Mouse (Mus musculus) embryonic facial prominence, embryonic 15.5 days (tissue): ENCODE measurements around the gene Cxcr5. TPM values are rescaled to one million over a fixed set of nuclear protein-coding genes. Genes with fewer than 3 reads are reported as not detected.

Source experiments
- ATAC-seq: fragments of 200-750 bp; cut with Nextera tagmentation; 2 replicates; pipeline ENCODE4 v1.8.0; 2017; ENCODE audit warnings: low read depth, moderate TSS enrichment; ENCODE audit not compliant: insufficient number of reproducible peaks, low FRiP score, low TSS enrichment
- H3K27ac ChIP-seq: fragments of 300-500 bp; sonication (generic); replicated peaks from 2 replicates; pipeline ENCODE4 v1.5.1; 2015; ENCODE audit warnings: mild to moderate bottlenecking, inconsistent platforms
- H3K27me3 ChIP-seq: fragments of 300-500 bp; sonication (generic); 2 replicates; pipeline ENCODE4 v1.6.1; 2015; ENCODE audit warnings: inconsistent platforms
- H3K36me3 ChIP-seq: fragments of 300-500 bp; sonication (generic); 2 replicates; pipeline ENCODE4 v1.6.1; 2015; ENCODE audit warnings: mild to moderate bottlenecking, inconsistent platforms
- H3K4me1 ChIP-seq: fragments of 300-500 bp; sonication (generic); 2 replicates; pipeline ENCODE4 v1.6.1; 2015; ENCODE audit warnings: inconsistent platforms
- H3K4me2 ChIP-seq: fragments of 300-500 bp; sonication (generic); replicated peaks from 2 replicates; pipeline ENCODE4 v1.6.1; 2015; ENCODE audit warnings: mild to moderate bottlenecking, inconsistent platforms
- H3K4me3 ChIP-seq: fragments of 300-500 bp; sonication (generic); replicated peaks from 2 replicates; pipeline ENCODE4 v1.5.1; 2015; ENCODE audit warnings: mild to moderate bottlenecking, inconsistent platforms
- H3K9ac ChIP-seq: fragments of 300-500 bp; sonication (generic); 2 replicates; pipeline ENCODE4 v1.6.1; 2015; ENCODE audit warnings: inconsistent platforms
- H3K9me3 ChIP-seq: fragments of 300-500 bp; sonication (generic); replicated peaks from 2 replicates; pipeline ENCODE4 v1.6.1; 2016; ENCODE audit warnings: inconsistent platforms
- WGBS: fragments of 180-500 bp; shearing (Covaris S2); methylation state at CpG from one replicate; pipeline ENCODE4 v1.1.7; 2015; 5-methylcytosine and 5-hydroxymethylcytosine counted together
- polyA plus RNA-seq: library from polyadenylated mRNA; unstranded; fragments of >200 nt; fragmentation: Nextera tagmentation; extraction: Ambion mirVana; gene quantifications from 2 replicates; pipeline ENCODE4 v1.2.1, GENCODE M21; 2015

Cxcr5 gene
- polyA plus RNA-seq, 1 experiment from 2014 or later, result 0.29 TPM

- Histone ChIP-seq H3K27ac (no peak overlapping the region), H3K4me2 (no peak overlapping the region), H3K4me3 (no peak overlapping the region), H3K4me1 (no peaks in the 10 kb centered on the region), H3K9me3 (no peaks in the 10 kb centered on the region), H3K27me3 (no peaks in the 10 kb centered on the region), H3K36me3 (no peaks in the 10 kb centered on the region), H3K9ac (no peak overlapping the region)
- WGBS, result 64% methylated on average over 8 of the region's 8 CpGs
- no peak for ATAC-seq
Observed at GRCm38 (mm10) chr9:44528340-44528739, 33.3 kb downstream of the Cxcr5 start.

GRCm38 (mm10) chr9:44526337-44527112 lies 35.2 kb downstream of the Cxcr5 start:
- Histone ChIP-seq H3K4me1 (no peaks in the 10 kb centered on the region), H3K9ac (no peak overlapping the region), H3K9me3 (no peaks in the 10 kb centered on the region), H3K27me3 (no peaks in the 10 kb centered on the region), H3K36me3 (no peaks in the 10 kb centered on the region), H3K4me2 (no peak overlapping the region), H3K27ac (no peak overlapping the region), H3K4me3 (no peak overlapping the region)
- ATAC-seq, result no peak
- 56% methylated on average over 9 of the region's 9 CpGs for WGBS

- WGBS, result 89% methylated on average over 8 of the region's 8 CpGs
- no peaks in the 10 kb centered on the region for H3K4me1 ChIP-seq
- no peak overlapping the region for H3K27ac ChIP-seq
- ATAC-seq, result no peak
- H3K4me2 ChIP-seq, result no peak overlapping the region
- no peak overlapping the region for H3K9ac ChIP-seq
- H3K36me3 ChIP-seq, result no peaks in the 10 kb centered on the region
- H3K27me3 ChIP-seq, result no peaks in the 10 kb centered on the region
- H3K4me3 ChIP-seq, result no peak overlapping the region
- H3K9me3 ChIP-seq, result no peaks in the 10 kb centered on the region
Observed at GRCm38 (mm10) chr9:44525589-44525988, 36.1 kb downstream of the Cxcr5 start.

- Histone ChIP-seq H3K27me3 (no peaks in the 10 kb centered on the region), H3K4me3 (no peak overlapping the region), H3K4me2 (no peak overlapping the region), H3K9me3 (no peaks in the 10 kb centered on the region), H3K4me1 (no peaks in the 10 kb centered on the region), H3K27ac (no peak overlapping the region), H3K9ac (no peak overlapping the region), H3K36me3 (no peaks in the 10 kb centered on the region)
- ATAC-seq, result no peak
- WGBS, result 77% methylated on average over 3 of the region's 3 CpGs
Observed at GRCm38 (mm10) chr9:44525001-44525400, 36.7 kb downstream of the Cxcr5 start.

GRCm38 (mm10) chr9:44524235-44524826 lies 37.3 kb downstream of the Cxcr5 start:
- WGBS, result 70% methylated on average over 5 of the region's 5 CpGs
- ATAC-seq, result no peak
- Histone ChIP-seq H3K4me3 (no peak overlapping the region), H3K36me3 (no peaks in the 10 kb centered on the region), H3K27me3 (no peaks in the 10 kb centered on the region), H3K27ac (no peak overlapping the region), H3K9me3 (no peaks in the 10 kb centered on the region), H3K4me1 (no peaks in the 10 kb centered on the region), H3K4me2 (no peak overlapping the region), H3K9ac (no peak overlapping the region)

- Histone ChIP-seq H3K27ac (no peak overlapping the region), H3K9ac (no peak overlapping the region), H3K36me3 (no peaks in the 10 kb centered on the region), H3K4me3 (no peak overlapping the region), H3K4me2 (no peak overlapping the region), H3K4me1 (no peaks in the 10 kb centered on the region), H3K27me3 (no peaks in the 10 kb centered on the region), H3K9me3 (no peaks in the 10 kb centered on the region)
- WGBS, result 65% methylated on average over 5 of the region's 5 CpGs
- ATAC-seq, result no peak
Observed at GRCm38 (mm10) chr9:44523686-44524085, 38.0 kb downstream of the Cxcr5 start.

GRCm38 (mm10) chr9:44521927-44522326 lies 39.8 kb downstream of the Cxcr5 start:
- Histone ChIP-seq H3K27me3 (no peaks in the 10 kb centered on the region), H3K4me2 (no peak overlapping the region), H3K4me1 (no peaks in the 10 kb centered on the region), H3K9me3 (no peaks in the 10 kb centered on the region), H3K27ac (no peak overlapping the region), H3K9ac (no peak overlapping the region), H3K4me3 (no peak overlapping the region), H3K36me3 (no peaks in the 10 kb centered on the region)
- WGBS, result 70% methylated on average over 10 of the region's 10 CpGs
- no peak for ATAC-seq

GRCm38 (mm10) chr9:44518068-44518467 lies 43.6 kb downstream of the Cxcr5 start:
- ATAC-seq, result no peak
- no peak overlapping the region for H3K4me2 ChIP-seq
- H3K36me3 ChIP-seq, result no peaks in the 10 kb centered on the region
- H3K9ac ChIP-seq, result no peak overlapping the region
- WGBS, result 53% methylated on average over 7 of the region's 7 CpGs
- peaks cover 6% of the 10 kb centered on the region; the same call in 1 of the 2 replicates for H3K4me1 ChIP-seq
- H3K9me3 ChIP-seq, result no peaks in the 10 kb centered on the region
- H3K4me3 ChIP-seq, result no peak overlapping the region
- H3K27me3 ChIP-seq, result no peaks in the 10 kb centered on the region
- no peak overlapping the region for H3K27ac ChIP-seq

- Histone ChIP-seq H3K4me3 (no peak overlapping the region), H3K4me2 (no peak overlapping the region), H3K36me3 (no peaks in the 10 kb centered on the region), H3K4me1 (peaks cover 12% of the 10 kb centered on the region; the same call in 1 of the 2 replicates), H3K27me3 (no peaks in the 10 kb centered on the region), H3K27ac (no peak overlapping the region), H3K9me3 (no peaks in the 10 kb centered on the region), H3K9ac (no peak overlapping the region)
- 60% methylated on average over 4 of the region's 4 CpGs for WGBS
- ATAC-seq, result no peak
Observed at GRCm38 (mm10) chr9:44517368-44517767, 44.3 kb downstream of the Cxcr5 start.

GRCm38 (mm10) chr9:44515891-44516290 lies 45.8 kb downstream of the Cxcr5 start:
- no peaks in the 10 kb centered on the region for H3K9me3 ChIP-seq
- WGBS, result 90% methylated on average over 5 of the region's 5 CpGs
- H3K4me3 ChIP-seq, result no peak overlapping the region
- no peaks in the 10 kb centered on the region for H3K36me3 ChIP-seq
- H3K9ac ChIP-seq, result no peak overlapping the region
- no peaks in the 10 kb centered on the region for H3K27me3 ChIP-seq
- no peak overlapping the region for H3K4me2 ChIP-seq
- ATAC-seq, result no peak
- peaks cover 26% of the 10 kb centered on the region for H3K4me1 ChIP-seq
- no peak overlapping the region for H3K27ac ChIP-seq

GRCm38 (mm10) chr9:44515131-44515751 lies 46.4 kb downstream of the Cxcr5 start:
- H3K4me1 ChIP-seq, result peaks cover 32% of the 10 kb centered on the region
- H3K4me2 ChIP-seq, result no peak overlapping the region
- no peak for ATAC-seq
- H3K9ac ChIP-seq, result no peak overlapping the region
- H3K27ac ChIP-seq, result no peak overlapping the region
- no peaks in the 10 kb centered on the region for H3K27me3 ChIP-seq
- 60% methylated on average over 12 of the region's 12 CpGs for WGBS
- H3K4me3 ChIP-seq, result no peak overlapping the region
- H3K36me3 ChIP-seq, result no peaks in the 10 kb centered on the region
- no peaks in the 10 kb centered on the region for H3K9me3 ChIP-seq
